Mouse (Mus musculus) lung, embryonic 14.5 days (tissue): ENCODE measurements around the gene Gstt1. TPM values are rescaled to one million over a fixed set of nuclear protein-coding genes. Genes with fewer than 3 reads are reported as not detected.

Source experiments
- ATAC-seq: fragments of 200-750 bp; cut with Nextera tagmentation; 2 replicates; pipeline ENCODE4 v1.8.0; 2017; ENCODE audit warnings: mild to moderate bottlenecking, moderate TSS enrichment, moderate library complexity; ENCODE audit not compliant: insufficient read depth
- DNase-seq: peaks from one replicate; pipeline ENCODE4 v3.0.0-alpha.2; 2015
- H3K27ac ChIP-seq: fragments of 300-500 bp; sonication (generic); 2 replicates; pipeline ENCODE4 v1.5.1; 2014; ENCODE audit warnings: low read depth, mild to moderate bottlenecking, moderate library complexity
- H3K27me3 ChIP-seq: fragments of 300-500 bp; sonication (generic); 2 replicates; pipeline ENCODE4 v1.6.1; 2014; ENCODE audit warnings: low read length, control low read depth; ENCODE audit not compliant: insufficient read depth
- H3K36me3 ChIP-seq: fragments of 300-500 bp; sonication (generic); 2 replicates; pipeline ENCODE4 v1.6.1; 2014; ENCODE audit warnings: control low read depth; ENCODE audit not compliant: insufficient read depth
- H3K4me1 ChIP-seq: fragments of 300-500 bp; sonication (generic); 2 replicates; pipeline ENCODE4 v1.6.1; 2014; ENCODE audit warnings: antibody characterized with exemption, control low read depth; ENCODE audit not compliant: insufficient read depth
- H3K4me2 ChIP-seq: fragments of 300-500 bp; sonication (generic); 2 replicates; pipeline ENCODE4 v1.6.1; 2014; ENCODE audit warnings: mild to moderate bottlenecking
- H3K4me3 ChIP-seq: fragments of 300-500 bp; sonication (generic); 2 replicates; pipeline ENCODE4 v1.5.1; 2014; ENCODE audit warnings: low read depth, low read length
- H3K9ac ChIP-seq: fragments of 300-500 bp; sonication (generic); 2 replicates; pipeline ENCODE4 v1.6.1; 2014
- H3K9me3 ChIP-seq: fragments of 300-500 bp; sonication (generic); 2 replicates; pipeline ENCODE4 v1.6.1; 2016; ENCODE audit warnings: low read depth, low read length, control low read depth
- CTCF ChIP-seq: IDR thresholded peaks from 2 replicates; pipeline ENCODE4 v1.5.1; 2016; ENCODE audit warnings: antibody characterized with exemption, low read depth
- WGBS: fragments of 180-500 bp; shearing (Covaris S2); extraction: QIAGEN DNeasy Blood & Tissue Kit; methylation state at CpG from one replicate; pipeline ENCODE4 v1.1.7; 2014; 5-methylcytosine and 5-hydroxymethylcytosine counted together
- polyA plus RNA-seq: library from polyadenylated mRNA; unstranded; fragments of >200 nt; fragmentation: Nextera tagmentation; extraction: Ambion mirVana; gene quantifications from 2 replicates; pipeline ENCODE4 v1.2.1, GENCODE M21; 2014

The Gstt1 gene
- polyA plus RNA-seq, 1 experiment from 2014 or later: 24.8 TPM

DNA sequence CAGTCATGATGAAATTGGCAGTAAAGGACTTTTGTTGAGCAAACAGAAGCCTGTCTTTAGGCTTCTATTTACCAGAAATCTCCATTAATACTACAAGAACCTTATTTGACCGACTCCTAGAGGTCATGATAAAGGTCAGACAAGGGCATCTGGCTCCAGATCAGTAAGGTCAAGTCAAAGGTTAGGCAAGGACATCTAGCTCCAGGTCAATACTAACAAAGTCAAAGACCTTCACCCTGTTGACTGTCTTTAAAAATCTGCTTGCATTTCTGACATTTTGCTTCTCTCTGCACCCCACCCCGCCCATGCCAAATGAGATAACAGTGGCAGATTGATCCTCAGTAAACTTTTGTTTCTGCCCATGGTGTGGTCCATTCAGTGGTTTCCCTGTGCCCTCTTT lies 5.8 kb upstream of the Gstt1 start:
- WGBS: 53% methylated on average over 2 of the region's 2 CpGs
- DNase-seq (no peak), ATAC-seq (no peak)
- no peak for TF ChIP-seq CTCF
- Histone ChIP-seq H3K9me3 (no peaks in the 10 kb centered on the region), H3K36me3 (no peaks in the 10 kb centered on the region), H3K27ac (no peak overlapping the region), H3K27me3 (no peaks in the 10 kb centered on the region), H3K4me3 (no peak overlapping the region), H3K4me2 (no peak overlapping the region), H3K9ac (no peak overlapping the region), H3K4me1 (no peaks in the 10 kb centered on the region)

DNA sequence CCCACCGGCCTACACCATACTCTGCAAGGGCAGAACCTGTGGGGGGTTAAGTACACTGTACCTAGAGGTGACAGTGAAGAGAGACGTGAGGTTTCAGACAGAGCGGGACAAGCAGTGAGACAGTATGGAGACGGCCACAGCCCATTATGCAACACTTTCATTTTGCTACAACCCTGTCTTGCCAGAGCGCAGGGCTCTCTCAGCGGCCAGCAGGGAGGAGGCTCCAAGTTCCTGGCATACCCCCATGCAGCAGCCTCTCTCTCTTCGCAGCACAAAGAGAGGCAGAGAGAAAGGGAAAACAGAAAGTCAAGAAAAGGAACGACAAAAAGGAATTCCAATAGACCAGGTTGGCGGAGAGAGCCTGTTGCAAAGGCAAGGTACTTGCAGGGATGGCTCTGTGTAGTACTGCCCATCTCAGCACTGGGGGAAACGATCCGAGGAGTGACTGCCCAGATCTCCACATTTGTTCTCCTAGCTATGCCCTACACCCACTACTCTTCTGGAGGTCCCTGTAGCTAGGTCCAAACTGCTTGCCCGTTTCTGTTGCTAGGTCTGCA lies 687 bp downstream of the Gstt1 start:
- H3K27ac ChIP-seq: 0 out of 2 replicates have a peak overlapping the region, but pooled peaks have one; percentile 4
- ATAC-seq: peak; percentile 81
- WGBS: under 1% methylated on average over 12 of the region's 12 CpGs

DNA sequence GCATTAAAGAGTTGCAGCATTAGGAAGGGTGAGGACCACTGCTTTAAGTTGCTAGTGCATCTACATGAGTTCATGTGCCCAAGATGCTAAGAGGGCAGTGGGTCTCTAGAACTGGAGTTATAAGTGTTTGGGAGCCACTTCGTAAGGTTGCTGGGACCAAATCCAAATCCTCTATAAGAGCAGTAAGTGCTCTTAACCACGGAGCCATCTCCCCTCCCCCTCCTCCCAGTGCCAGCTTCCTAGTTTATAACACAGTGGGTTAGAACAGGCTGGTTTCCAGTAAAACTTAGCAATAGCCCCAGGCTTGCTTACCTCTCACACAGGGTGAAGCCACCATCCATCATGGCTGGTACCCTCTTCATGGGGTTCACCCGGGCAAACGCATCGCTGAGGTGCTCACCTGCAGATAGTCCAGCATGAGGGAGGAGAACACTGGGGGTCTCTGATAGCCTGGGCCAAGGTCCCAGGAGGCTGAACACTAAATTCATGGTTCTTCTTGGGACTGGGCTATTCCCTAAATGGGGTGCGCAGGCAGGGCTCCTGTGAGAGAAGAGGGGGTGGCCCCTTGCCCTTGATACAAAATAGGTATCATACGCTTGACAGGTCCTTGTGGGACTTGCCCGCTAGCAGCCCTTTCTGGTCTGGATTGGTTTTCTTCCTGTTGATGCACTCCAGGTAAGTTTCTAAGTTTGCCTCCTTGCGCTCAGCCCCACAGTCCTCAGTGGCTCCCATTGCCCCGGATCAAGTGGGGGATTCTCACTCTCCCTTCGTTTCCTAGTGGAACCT lies 1.5 kb downstream of the Gstt1 start:
- Histone ChIP-seq H3K36me3 (no peaks in the 10 kb centered on the region), H3K9ac (peak overlapping the region; percentile 54; the same call in 1 of the 2 replicates), H3K4me1 (peaks cover 14% of the 10 kb centered on the region), H3K9me3 (no peaks in the 10 kb centered on the region), H3K4me3 (peak overlapping the region; percentile 45), H3K4me2 (peak overlapping the region; percentile 72), H3K27ac (no peak overlapping the region), H3K27me3 (no peaks in the 10 kb centered on the region)
- peak; percentile 1; the same call in 1 of the 2 replicates for ATAC-seq
- TF ChIP-seq CTCF: no peak
- no peak for DNase-seq
- 35% methylated on average over 11 of the region's 11 CpGs for WGBS

More for the DNA sequence above, 687 bp downstream of the Gstt1 start:
- peak overlapping the region; percentile 45 for H3K4me3 ChIP-seq
- DNase-seq: peak; percentile 74
- no peaks in the 10 kb centered on the region for H3K9me3 ChIP-seq
- peaks cover 14% of the 10 kb centered on the region for H3K4me1 ChIP-seq
- H3K36me3 ChIP-seq: no peaks in the 10 kb centered on the region
- no peaks in the 10 kb centered on the region for H3K27me3 ChIP-seq
- H3K9ac ChIP-seq: peak overlapping the region; percentile 54
- TF ChIP-seq CTCF: no peak
- H3K4me2 ChIP-seq: peak overlapping the region; percentile 72

DNA sequence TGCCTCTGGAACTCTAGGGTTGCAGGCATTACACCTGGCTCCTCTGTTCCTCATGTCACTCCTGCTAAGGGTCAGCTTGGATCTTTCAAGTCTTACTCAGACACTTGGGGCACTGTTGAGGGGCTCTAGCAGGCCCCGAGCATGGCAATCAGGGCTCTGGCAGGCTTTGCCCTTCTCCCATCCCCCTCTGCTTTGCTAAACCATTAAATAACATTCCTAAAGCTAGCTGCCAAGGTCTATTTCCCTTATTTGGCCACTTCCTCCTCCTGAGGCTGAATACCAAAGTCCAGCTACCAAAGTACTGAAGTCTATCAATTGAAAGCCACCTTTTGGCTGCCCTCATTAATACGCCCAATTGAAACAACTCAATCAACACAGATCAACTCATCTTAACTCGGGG lies 3.5 kb downstream of the Gstt1 start:
- TF ChIP-seq CTCF: no peak
- Histone ChIP-seq H3K4me1 (peaks cover 17% of the 10 kb centered on the region), H3K9me3 (no peaks in the 10 kb centered on the region), H3K4me2 (no peak overlapping the region), H3K4me3 (no peak overlapping the region), H3K9ac (no peak overlapping the region), H3K36me3 (no peaks in the 10 kb centered on the region), H3K27ac (0 out of 2 replicates have a peak overlapping the region, but pooled peaks have one; percentile 4), H3K27me3 (no peaks in the 10 kb centered on the region)
- WGBS: 37% methylated on average over 3 of the region's 3 CpGs
- ATAC-seq: 0 out of 2 replicates have a peak, but pooled peaks have one; percentile 8
- peak; percentile 80 for DNase-seq

DNA sequence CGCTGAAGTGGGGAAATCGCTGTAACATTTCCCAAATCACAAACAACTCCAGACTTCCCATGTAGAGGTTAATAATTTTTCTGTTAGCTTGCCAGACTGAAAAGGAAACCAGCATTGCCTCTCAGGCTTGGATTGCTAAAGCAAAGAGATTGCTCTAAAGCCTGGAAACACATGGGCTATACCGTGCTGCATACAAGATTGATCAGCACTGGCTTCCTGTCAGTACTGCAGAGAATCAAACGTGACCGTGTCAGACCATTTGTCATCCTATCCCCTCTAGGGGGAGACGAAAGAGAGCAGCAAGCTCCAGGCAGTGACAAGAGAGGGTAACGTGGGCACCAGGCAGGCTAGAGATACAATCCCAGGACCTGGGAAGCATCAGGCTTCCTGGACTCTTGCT lies 7.6 kb downstream of the Gstt1 start:
- Histone ChIP-seq H3K36me3 (no peaks in the 10 kb centered on the region), H3K4me3 (no peak overlapping the region), H3K9me3 (no peaks in the 10 kb centered on the region), H3K9ac (no peak overlapping the region), H3K27ac (peak overlapping the region; percentile 31; the same call in 1 of the 2 replicates), H3K27me3 (no peaks in the 10 kb centered on the region), H3K4me1 (peaks cover 3% of the 10 kb centered on the region; the same call in 1 of the 2 replicates), H3K4me2 (no peak overlapping the region)
- WGBS: 7% methylated on average over 7 of the region's 7 CpGs
- TF ChIP-seq CTCF: peak; percentile 34; the same call in 1 of the 2 replicates
- ATAC-seq: peak; percentile 38; the same call in 1 of the 2 replicates
- peak; percentile 57 for DNase-seq

DNA sequence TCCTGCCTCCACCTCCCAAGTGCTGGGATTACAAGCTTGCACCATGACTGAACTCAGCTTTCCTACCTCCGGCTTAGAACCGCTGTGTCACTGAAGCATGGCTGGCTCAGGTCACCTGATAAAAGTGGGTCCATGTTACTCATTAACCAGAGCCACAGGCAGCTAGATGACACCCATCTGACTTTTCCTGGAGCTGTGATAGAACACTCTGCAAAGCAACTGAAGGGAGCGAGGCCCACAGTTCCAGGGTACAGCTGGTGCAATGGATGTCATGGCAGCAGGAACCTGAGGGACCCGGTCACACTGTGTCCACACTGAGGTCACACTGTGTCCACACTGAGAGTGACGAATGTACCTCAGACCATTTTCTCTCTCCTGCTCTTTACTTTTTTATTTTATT lies 8.5 kb downstream of the Gstt1 start:
- DNase-seq: no peak
- H3K36me3 ChIP-seq: no peaks in the 10 kb centered on the region

DNA sequence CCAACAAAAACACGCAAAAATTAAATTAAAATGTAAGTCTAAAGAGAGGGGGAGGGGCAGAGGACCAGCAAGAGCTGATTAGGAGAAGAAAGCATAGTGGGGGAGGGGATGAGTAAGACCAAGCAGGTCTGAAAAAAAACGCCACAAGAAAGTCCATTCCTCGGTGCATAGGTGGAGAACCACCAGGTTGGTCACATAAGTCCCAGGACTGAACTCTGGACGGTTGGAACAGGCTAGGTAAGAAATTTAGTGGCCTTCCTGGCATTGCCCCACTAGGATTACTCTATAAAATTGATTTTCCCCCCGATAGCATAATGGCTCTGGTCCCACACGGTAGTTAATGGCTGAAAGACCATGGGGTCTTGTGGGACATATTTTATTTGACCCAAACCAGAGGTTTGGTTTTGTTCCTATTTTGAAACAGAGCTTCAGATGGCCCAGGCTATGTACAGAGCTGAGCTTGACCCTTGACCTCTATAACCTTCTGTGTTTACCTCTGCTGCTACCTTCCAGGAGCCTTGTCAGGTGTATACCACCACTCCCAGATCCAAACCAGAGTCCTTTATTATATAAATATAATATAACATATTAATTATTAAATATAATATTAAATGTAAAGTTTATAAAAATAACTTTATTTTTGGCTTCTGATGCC lies 9.2 kb downstream of the Gstt1 start:
- H3K36me3 ChIP-seq: no peaks in the 10 kb centered on the region
- ATAC-seq: no peak
- H3K9me3 ChIP-seq: no peaks in the 10 kb centered on the region
- H3K4me1 ChIP-seq: peaks cover 3% of the 10 kb centered on the region; the same call in 1 of the 2 replicates
- DNase-seq: no peak
- H3K4me3 ChIP-seq: no peak overlapping the region
- 80% methylated on average over 6 of the region's 6 CpGs for WGBS
- H3K27ac ChIP-seq: no peak overlapping the region
- H3K9ac ChIP-seq: no peak overlapping the region
- no peaks in the 10 kb centered on the region for H3K27me3 ChIP-seq
- TF ChIP-seq CTCF: no peak
- H3K4me2 ChIP-seq: no peak overlapping the region

More for the DNA sequence above, 8.5 kb downstream of the Gstt1 start:
- no peaks in the 10 kb centered on the region for H3K9me3 ChIP-seq
- no peak overlapping the region for H3K9ac ChIP-seq
- WGBS: 71% methylated on average over 5 of the region's 5 CpGs
- ATAC-seq: 0 out of 2 replicates have a peak, but pooled peaks have one; percentile 31
- H3K4me3 ChIP-seq: no peak overlapping the region
- no peak overlapping the region for H3K4me2 ChIP-seq
- no peak for TF ChIP-seq CTCF
- H3K27ac ChIP-seq: no peak overlapping the region
- H3K4me1 ChIP-seq: peaks cover 3% of the 10 kb centered on the region; the same call in 1 of the 2 replicates
- H3K27me3 ChIP-seq: no peaks in the 10 kb centered on the region
